Mouse (Mus musculus) embryonic facial prominence, embryonic 11.5 days (tissue): ENCODE measurements around the gene Gm5624. TPM values are rescaled to one million over a fixed set of nuclear protein-coding genes. Genes with fewer than 3 reads are reported as not detected.
"Not testable (repeated sequence)": the region's sequence is repeated elsewhere in the genome, so short reads cannot be mapped to it uniquely, and the experiment has no call there.

ENCODE experiments used
- ATAC-seq: fragments of 200-750 bp; cut with Nextera tagmentation; replicated peaks from 2 replicates; pipeline ENCODE4 v1.8.0; 2017; ENCODE audit warnings: low read depth; ENCODE audit not compliant: insufficient number of reproducible peaks, low FRiP score, low TSS enrichment
- DNase-seq: peaks from one replicate; pipeline ENCODE4 v3.0.0-alpha.2; 2015; ENCODE audit warnings: low spot score
- H3K27ac ChIP-seq: fragments of 300-500 bp; sonication (generic); replicated peaks from 2 replicates; pipeline ENCODE4 v1.5.1; 2014; ENCODE audit warnings: mild to moderate bottlenecking, low read depth, low read length, control low read depth
- H3K27me3 ChIP-seq: fragments of 300-500 bp; sonication (generic); 2 replicates; pipeline ENCODE4 v1.6.1; 2014; ENCODE audit warnings: mild to moderate bottlenecking, low read length, moderate library complexity, mixed read lengths; ENCODE audit not compliant: control insufficient read depth, insufficient read depth
- H3K36me3 ChIP-seq: fragments of 300-500 bp; sonication (generic); replicated peaks from 2 replicates; pipeline ENCODE4 v1.6.1; 2014; ENCODE audit warnings: low read depth, mild to moderate bottlenecking, low read length, moderate library complexity, mixed read lengths; ENCODE audit not compliant: control insufficient read depth, insufficient read depth
- H3K4me1 ChIP-seq: fragments of 300-500 bp; sonication (generic); 2 replicates; pipeline ENCODE4 v1.6.1; 2014; ENCODE audit warnings: low read length, mixed read lengths; ENCODE audit not compliant: control insufficient read depth, insufficient read depth
- H3K4me2 ChIP-seq: fragments of 300-500 bp; sonication (generic); 2 replicates; pipeline ENCODE4 v1.6.1; 2014; ENCODE audit warnings: low read depth, mild to moderate bottlenecking, control low read depth, low read length, moderate library complexity
- H3K4me3 ChIP-seq: fragments of 300-500 bp; sonication (generic); 2 replicates; pipeline ENCODE4 v1.5.1; 2014; ENCODE audit warnings: low read depth, low read length, control low read depth
- H3K9ac ChIP-seq: fragments of 300-500 bp; sonication (generic); replicated peaks from 2 replicates; pipeline ENCODE4 v1.6.1; 2014; ENCODE audit warnings: mild to moderate bottlenecking, control low read depth, low read length
- H3K9me3 ChIP-seq: fragments of 300-500 bp; sonication (generic); replicated peaks from 2 replicates; pipeline ENCODE4 v1.6.1; 2016; ENCODE audit warnings: mild to moderate bottlenecking, low read length, inconsistent platforms, mixed read lengths; ENCODE audit not compliant: control insufficient read depth
- WGBS: fragments of 180-500 bp; shearing (Covaris S2); extraction: QIAGEN DNeasy Blood & Tissue Kit; methylation state at CpG from one replicate; pipeline ENCODE4 v1.1.7; 2014; 5-methylcytosine and 5-hydroxymethylcytosine counted together
- polyA plus RNA-seq: library from polyadenylated mRNA; unstranded; fragments of >200 nt; fragmentation: Nextera tagmentation; extraction: Ambion mirVana; gene quantifications from 2 replicates; pipeline ENCODE4 v1.2.1, GENCODE M21; 2014

Gene Gm5624
- polyA plus RNA-seq: not detected in 2 replicates

- H3K4me3 ChIP-seq, ATAC-seq, H3K36me3 ChIP-seq, H3K27me3 ChIP-seq, H3K4me2 ChIP-seq, H3K27ac ChIP-seq, H3K9me3 ChIP-seq, H3K4me1 ChIP-seq, H3K9ac ChIP-seq, DNase-seq: not testable (repeated sequence)
- WGBS: 86% methylated on average over 4 of the region's 4 CpGs
These were observed at the start of gene Gm5624 for GRCm38 (mm10) chr14:44627737-44628136. Gene Gm5624 (minus strand): TSS chr14:44627938.

- H3K27ac ChIP-seq, H3K9ac ChIP-seq, H3K27me3 ChIP-seq, H3K4me3 ChIP-seq, H3K4me1 ChIP-seq, H3K36me3 ChIP-seq, DNase-seq, H3K4me2 ChIP-seq, ATAC-seq, H3K9me3 ChIP-seq: not testable (repeated sequence)
- 79% methylated on average over 2 of the region's 2 CpGs for whole genome bisulfite sequencing
These were observed 36.0 kb downstream of the Gm5624 start for GRCm38 (mm10) chr14:44591765-44592164.

GRCm38 (mm10) chr14:44582853-44583252 is 44.9 kb downstream of the Gm5624 start, which contains the start of gene Gm8247:
Gene Gm8247 (plus strand): TSS chr14:44583153.
- not testable (repeated sequence) for ATAC-seq, H3K4me3 ChIP-seq, DNase-seq, H3K9ac ChIP-seq, H3K27me3 ChIP-seq, H3K4me2 ChIP-seq, H3K27ac ChIP-seq, H3K36me3 ChIP-seq, H3K4me1 ChIP-seq, H3K9me3 ChIP-seq
- WGBS: 81% methylated on average over 4 of the region's 4 CpGs

- H3K9me3 ChIP-seq, H3K9ac ChIP-seq, H3K27ac ChIP-seq, H3K27me3 ChIP-seq, H3K4me3 ChIP-seq, ATAC-seq, H3K4me2 ChIP-seq, H3K36me3 ChIP-seq, H3K4me1 ChIP-seq, DNase-seq: not testable (repeated sequence)
- 86% methylated on average over 3 of the region's 5 CpGs for WGBS
These were observed 79.8 kb downstream of the Gm5624 start for GRCm38 (mm10) chr14:44547961-44548360.

GRCm38 (mm10) chr14:44517976-44518375 is 109.8 kb downstream of the Gm5624 start, which contains the start of gene Gm17093:
Gene Gm17093 (plus strand): TSS chr14:44518276.
- H3K4me3 ChIP-seq, H3K27me3 ChIP-seq, H3K4me2 ChIP-seq, H3K27ac ChIP-seq, H3K36me3 ChIP-seq, H3K4me1 ChIP-seq, H3K9me3 ChIP-seq, DNase-seq, ATAC-seq, H3K9ac ChIP-seq: not testable (repeated sequence)
- 88% methylated on average over 5 of the region's 5 CpGs for WGBS

Other genes with a start within 250 kb of the Gm5624 start
- gene Gm3371, start 217.2 kb downstream of the Gm5624 start, polyA plus RNA-seq: not detected in 2 replicates
- not detected in 2 replicates for gene Gm8232, start 194.3 kb downstream of the Gm5624 start, polyA plus RNA-seq
- gene BC061237, start 135.5 kb downstream of the Gm5624 start, polyA plus RNA-seq: not detected in 2 replicates
- gene Gm17093, start 109.7 kb downstream of the Gm5624 start, polyA plus RNA-seq: not detected in 2 replicates
- gene Gm8247, start 44.8 kb downstream of the Gm5624 start, polyA plus RNA-seq: not detected in 2 replicates
- gene Gm8257, start 78.5 kb upstream of the Gm5624 start, polyA plus RNA-seq: 0.20 TPM in 1 of 2 replicates, not detected in the other
- gene Gm8267, start 122.4 kb upstream of the Gm5624 start, polyA plus RNA-seq: not detected in 2 replicates
- gene Ptgdr, start 231.4 kb upstream of the Gm5624 start, polyA plus RNA-seq: 0.21 TPM in 1 of 2 replicates, not detected in the other